Mouse (Mus musculus): ENCODE results near the gene Prrc2c.

- TF ChIP-seq CTCF (IDR thresholded peaks at IDR 0.05; ENCODE audit: extremely low read depth, insufficient read depth, low read length) = no peak
- TF ChIP-seq POLR2A (IDR thresholded peaks at IDR 0.05; ENCODE audit: extremely low read depth, insufficient read depth, low read length) = no peak
Measured at GRCm38 (mm10) chr1:162783669-162784248, 43.4 kb upstream of the Prrc2c start.
